Mouse (Mus musculus) layer of hippocampus, postnatal 36 days (tissue): Measurements from ENCODE around the gene Nrl. TPM values are rescaled to one million over a fixed set of nuclear protein-coding genes. Genes with fewer than 3 reads are reported as not detected.

Experiments used
- DNase-seq, 2 experiments: peaks; one replicate each; pipeline ENCODE4 v3.0.0; 2022
- total RNA-seq, 2 experiments: library from RNA; stranded (reverse); gene quantifications; 2 replicates each; pipeline ENCODE4 v1.2.3; 2021

The Nrl gene
- total RNA-seq, 2 experiments from 2014 or later = 1.6 to 5.6 TPM

DNA sequence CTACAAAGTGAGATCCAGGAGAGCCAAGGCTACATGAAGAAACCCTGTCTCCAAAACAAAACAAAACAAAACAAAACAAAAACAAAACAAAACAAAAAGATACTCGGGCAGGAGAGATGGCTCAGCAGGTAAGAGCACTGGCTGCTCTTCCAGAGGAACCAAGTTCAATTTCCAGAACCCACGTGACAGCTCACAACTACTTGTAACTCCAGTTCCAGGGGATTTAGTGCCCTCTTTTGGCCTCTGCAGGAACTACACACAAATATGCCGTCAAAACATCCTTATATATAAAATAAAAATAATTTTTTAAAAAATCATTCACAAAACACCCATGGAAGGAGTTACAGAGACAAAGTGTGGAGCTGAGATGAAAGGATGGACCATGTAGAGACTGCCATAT is 3.2 kb upstream of the Nrl start:
- DNase-seq = no peak

GRCm38 (mm10) chr14:55526674-55527073 is 1.9 kb upstream of the Nrl start:
- no peak for DNase-seq

DNA sequence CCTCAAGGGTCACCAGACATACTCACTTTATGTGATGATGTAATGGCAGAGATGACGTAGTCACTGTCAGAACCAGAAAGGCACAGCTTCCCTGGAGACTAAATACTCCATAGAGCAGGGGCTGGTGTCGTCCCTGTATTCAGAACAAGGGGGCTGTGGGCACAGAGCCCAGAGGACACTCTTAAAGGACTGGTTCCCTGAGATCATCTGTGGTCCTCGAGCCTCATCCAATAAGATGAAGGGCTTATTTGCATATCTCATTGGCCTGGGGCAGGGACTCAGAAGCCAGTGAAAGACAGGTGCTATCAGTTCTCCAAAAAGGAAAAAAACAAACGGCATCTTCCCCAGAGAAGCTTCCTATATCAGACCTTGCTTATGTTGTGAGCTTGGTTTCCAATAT is 719 bp downstream of the Nrl start:
- DNase-seq = no peak

DNA sequence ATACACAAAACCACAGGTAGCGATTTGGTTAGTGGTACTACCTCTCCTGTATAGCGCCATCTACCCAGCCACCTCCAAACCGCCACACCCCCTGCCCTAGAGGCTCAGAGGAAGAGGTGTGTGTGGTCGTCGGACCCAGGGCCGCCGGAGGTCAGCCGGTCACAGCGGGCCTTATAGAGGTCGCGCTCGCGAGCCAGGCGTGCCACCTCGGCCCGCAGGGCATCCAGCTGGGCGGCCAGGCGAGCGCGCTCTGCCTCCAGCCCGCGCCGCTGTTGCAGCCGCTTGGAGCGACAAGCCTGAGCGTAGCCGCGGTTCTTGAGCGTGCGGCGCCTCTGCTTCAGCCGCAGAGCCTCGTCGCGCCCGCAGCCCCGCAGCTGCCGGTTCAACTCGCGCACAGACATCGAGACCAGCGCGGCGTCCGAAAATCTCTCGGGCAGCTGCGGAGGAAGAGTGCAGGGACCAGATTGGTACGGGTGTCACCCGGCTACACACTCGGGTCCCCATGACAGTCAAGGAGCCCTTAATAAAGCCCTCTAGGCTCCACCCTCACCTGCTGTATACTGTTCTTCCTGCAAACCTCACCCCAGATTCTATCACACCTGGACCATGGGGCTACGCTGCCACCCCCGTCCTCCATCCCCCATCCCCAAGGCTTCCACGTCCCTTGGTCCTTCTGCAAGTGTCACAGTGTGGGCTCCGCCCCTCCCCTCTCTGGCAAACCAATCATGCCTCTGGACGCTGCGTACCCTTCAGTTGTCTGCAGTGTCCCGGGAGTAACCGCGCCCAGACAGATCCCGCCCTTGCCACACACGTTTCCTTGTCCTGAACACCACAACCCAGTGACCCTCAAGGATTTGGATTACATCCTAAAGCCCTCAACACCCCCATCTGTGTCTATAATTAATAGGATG is 4.1 kb downstream of the Nrl start:
- DNase-seq = no peak

DNA sequence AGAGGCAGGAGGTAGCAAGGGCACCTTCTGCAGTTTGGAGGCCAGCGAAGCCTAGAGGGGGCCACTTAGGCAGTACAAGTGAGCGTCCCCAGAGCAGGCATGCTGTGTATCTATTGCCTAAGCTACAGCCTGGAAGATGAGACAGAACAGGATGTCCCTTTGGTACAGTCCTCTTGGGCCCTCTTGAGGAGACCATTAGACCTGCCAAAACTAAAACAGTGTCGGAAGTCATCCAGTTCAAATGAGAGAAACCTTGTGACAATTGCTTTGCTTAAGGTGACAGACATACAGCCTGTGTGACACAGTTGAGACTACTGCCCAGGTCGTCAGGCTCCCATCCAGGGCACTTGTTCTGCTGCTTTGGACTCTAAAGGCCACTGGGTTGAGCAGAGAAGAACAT is 5.2 kb downstream of the Nrl start:
- no peak for DNase-seq

GRCm38 (mm10) chr14:55518897-55519296 is 5.9 kb downstream of the Nrl start:
- peak; percentile 74 to 79 for DNase-seq

GRCm38 (mm10) chr14:55515846-55516245 is 8.9 kb downstream of the Nrl start:
- no peak for DNase-seq

GRCm38 (mm10) chr14:55513927-55514326 is 10.9 kb downstream of the Nrl start:
- DNase-seq = no peak

GRCm38 (mm10) chr14:55511037-55511436 is 13.7 kb downstream of the Nrl start:
- peak; percentile 80 for DNase-seq

GRCm38 (mm10) chr14:55510125-55510731 is 14.6 kb downstream of the Nrl start, which contains the start of gene Cpne6:
TSS of gene Cpne6 (plus strand) at chr14:55510445.
- DNase-seq = peak; percentile 60 to 69

- DNase-seq = no peak
These were observed 15.2 kb downstream of the Nrl start for GRCm38 (mm10) chr14:55509540-55509939.

DNA sequence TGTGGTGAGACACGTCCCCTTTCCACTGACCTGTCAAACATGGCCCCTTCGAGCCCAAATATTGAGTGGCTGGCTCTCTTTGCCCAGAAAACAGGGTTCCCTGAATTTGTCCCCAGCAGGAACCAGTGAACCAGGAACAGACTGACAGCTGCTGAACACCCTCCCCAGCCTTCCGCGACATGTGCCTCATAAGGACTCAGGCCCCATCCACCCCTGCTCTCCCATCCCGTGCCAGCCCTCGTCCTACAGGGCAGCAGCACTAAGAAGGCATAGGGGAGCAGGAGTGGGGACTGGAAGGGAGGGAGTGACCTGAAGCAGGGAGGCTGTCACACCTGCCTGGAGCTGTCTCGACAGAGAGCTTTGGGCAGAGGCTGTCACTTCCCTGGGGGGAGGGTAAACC is 17.0 kb downstream of the Nrl start:
- DNase-seq = peak in 1 of 2 experiments; percentile 25

- DNase-seq = no peak
These were observed 19.2 kb downstream of the Nrl start for GRCm38 (mm10) chr14:55505612-55506011.

DNA sequence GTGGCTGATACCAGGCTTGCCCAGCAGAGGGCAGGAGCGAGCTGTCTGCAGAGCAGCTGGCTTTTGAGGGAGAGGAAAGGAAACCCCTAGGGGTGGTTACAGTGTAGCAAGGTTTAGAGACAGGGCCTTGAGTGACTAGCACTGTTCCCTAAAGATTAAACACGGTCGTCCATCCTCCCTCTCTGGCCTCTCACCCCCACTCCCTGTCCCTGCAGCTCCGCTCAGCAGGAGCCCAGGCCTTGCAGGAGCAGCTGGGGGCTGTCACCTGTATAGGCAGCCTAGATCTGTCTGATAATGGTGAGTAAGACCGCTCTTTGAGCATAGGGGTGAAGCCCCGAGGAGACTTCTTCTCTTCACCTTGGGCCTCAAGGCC is 27.3 kb downstream of the Nrl start:
- peak; percentile 81 to 86 for DNase-seq

GRCm38 (mm10) chr14:55496761-55497448 is 27.9 kb downstream of the Nrl start:
- no peak for DNase-seq

DNA sequence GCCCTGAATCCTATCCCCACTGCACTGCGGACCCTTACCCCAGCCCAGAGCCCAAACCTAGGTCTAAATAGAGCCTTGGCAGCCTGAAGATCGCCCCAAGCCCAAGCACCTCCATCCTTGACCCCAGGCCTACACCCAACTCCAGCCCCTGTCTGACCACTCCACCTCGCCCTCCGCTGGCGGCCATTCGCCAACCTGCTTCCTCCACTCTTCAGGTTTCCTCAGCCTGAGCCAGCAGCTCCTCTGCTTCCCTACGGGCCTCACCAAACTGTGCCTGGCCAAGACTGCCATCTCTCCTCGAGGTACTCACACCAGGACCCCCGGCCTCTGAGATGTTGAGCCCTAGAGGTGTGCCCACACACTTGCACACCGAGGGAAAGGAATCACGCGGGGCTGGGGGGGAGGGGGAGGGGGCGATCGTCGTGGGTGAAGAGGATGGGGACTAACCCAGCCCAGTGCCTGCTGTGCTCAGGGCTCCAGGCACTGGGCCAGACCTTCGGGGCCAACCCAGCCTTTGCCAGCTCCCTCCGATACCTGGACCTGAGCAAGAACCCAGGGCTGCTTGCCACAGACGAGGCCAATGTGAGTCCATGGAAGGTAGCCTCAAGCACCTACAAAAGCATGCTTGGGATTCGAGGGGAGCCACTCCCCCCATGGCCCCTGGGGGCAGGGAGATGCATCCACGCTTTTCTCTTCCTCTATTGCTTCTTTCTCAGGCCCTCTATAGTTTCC is 29.1 kb downstream of the Nrl start:
- no peak for DNase-seq

DNA sequence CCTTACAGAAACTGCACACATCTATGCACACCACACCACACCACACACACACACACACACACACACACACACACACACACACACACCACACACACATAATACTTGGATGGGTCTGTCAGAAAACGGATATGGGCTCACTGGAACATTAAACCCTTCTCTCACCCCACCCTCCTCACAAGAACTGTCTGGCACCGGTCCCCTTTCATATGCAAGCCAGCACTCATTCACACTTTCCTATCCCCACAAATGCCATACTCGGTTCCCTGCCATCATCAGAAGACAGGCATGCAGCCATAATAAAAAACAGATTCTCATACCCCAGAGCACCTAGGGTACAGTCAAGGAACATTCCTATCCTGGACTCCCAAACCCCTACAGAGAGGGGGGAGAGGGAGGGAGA is 32.7 kb downstream of the Nrl start:
- DNase-seq = no peak

DNA sequence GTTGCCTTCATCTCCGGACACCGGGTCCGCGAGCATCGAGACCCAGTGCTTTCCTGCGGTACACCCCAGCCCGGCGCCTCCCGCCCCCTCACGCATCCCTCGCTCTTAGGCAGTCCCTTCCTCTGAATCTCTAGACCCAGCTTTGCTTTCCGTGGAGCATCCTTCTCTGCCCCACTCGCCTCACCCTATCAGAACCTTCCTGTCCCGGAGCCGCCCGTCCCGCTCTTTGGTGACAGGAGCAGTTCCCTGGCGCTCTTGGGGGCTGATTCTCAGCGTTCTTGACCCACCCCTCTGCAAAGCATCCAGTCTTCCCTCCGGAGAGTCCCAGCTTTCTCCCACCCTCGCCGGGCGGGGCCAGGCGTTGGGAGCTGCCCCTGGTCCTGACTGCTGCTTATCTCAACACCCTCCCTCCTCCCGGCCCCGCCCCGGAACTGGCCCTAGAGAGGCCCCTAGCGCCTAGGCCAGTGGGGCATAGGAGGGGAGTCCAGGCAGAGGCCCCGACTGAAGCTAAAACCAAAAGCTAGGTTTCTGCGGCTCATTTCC is 33.4 kb downstream of the Nrl start:
- DNase-seq = peak; percentile 60 to 66

GRCm38 (mm10) chr14:55490361-55491201 is 34.2 kb downstream of the Nrl start, which contains the start of gene Carmil3:
TSS of gene Carmil3 (plus strand) at chr14:55490651.
- peak; percentile 86 for DNase-seq

GRCm38 (mm10) chr14:55486836-55487235 is 37.9 kb downstream of the Nrl start:
- DNase-seq = no peak

DNA sequence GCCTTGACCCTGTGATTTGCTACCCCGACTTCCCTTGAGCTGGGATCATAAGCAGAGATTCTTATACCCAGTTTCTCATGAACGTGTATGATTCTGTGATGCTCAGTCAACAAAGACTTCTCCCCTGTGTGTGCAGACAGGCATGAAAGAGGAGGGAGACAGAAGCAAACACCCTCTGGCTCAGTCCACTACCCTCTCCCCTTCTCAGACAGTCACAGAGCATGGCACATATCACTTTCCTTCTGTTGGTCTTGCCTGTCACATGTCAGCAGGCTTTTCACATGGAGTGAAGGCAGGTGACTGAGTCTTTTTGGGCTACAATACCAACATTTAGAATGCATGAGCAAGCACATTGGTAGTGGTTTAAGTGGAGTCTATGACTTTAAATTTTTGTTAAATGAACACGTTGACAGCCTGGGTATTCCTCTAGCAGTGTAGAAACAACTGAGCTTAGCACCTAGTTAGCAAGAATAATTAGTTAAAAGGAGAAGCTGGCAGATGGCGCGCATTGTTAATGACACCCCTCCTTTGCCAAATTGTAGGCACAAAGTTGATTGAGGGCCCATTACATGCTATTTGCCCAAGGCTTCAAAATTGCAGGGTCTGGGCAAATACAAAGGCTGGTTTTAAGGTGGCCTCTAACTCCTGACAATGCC is 40.2 kb downstream of the Nrl start:
- DNase-seq = no peak
